Mouse (Mus musculus): ENCODE results near the gene Xrcc6.
A peak's percentile ranks its signal among the peaks of the same experiment; 100 is the strongest.

DNA sequence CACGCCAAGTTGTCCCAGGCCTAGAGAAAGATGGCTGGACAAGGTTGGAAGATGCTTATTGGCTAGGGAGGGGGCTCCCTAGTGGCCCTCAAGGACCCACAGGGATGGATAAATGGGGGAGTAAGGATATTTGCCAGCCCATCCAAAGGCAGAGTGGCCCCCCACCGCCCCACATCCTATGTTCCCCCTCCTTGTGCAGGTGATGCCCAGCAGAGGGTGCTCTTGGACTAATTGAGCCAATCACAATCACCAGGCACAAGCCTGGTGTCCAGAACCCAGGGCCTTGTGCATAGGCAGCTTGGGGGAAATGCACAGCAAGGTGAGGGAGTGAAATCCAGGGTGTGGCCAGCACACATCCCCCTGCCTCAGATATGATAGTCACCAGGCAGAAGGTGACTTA is 49.4 kb upstream of the Xrcc6 start:
- peak; percentile 72 for TF ChIP-seq CTCF (IDR thresholded peaks at IDR 0.05; ENCODE audit: borderline replicate concordance, insufficient read depth, low read length)
- no peak for TF ChIP-seq POLR2A (IDR thresholded peaks at IDR 0.05; ENCODE audit: low read depth, low read length)

All from embryonic fibroblast, embryonic 13.5 days (primary cell).